Mouse (Mus musculus) effector memory CD4-positive, alpha-beta T cell, adult 7 months (primary cell): ENCODE results near the gene Rbm26. TPM values are rescaled to one million over a fixed set of nuclear protein-coding genes. Genes with fewer than 3 reads are reported as not detected.

Experiments used
- polyA plus RNA-seq: library from polyadenylated mRNA; unstranded; fragments of 100-300 nt; shearing (Covaris generic); gene quantifications from one replicate; pipeline ENCODE4 v1.2.1, GENCODE M21; 2017

The Rbm26 gene
- 42.5 TPM for polyA plus RNA-seq

GRCm38 (mm10) chr14:105177238-105177693 is at the start of gene Rbm26:
Gene Rbm26 (minus strand): TSS chr14:105177327.

Other genes with a start within 250 kb of the Rbm26 start
- gene Ndfip2, start 81.2 kb upstream of the Rbm26 start, polyA plus RNA-seq, result 103 TPM